Mouse (Mus musculus): ENCODE results near the gene D3Ertd254e. TPM values are rescaled to one million over a fixed set of nuclear protein-coding genes. Genes with fewer than 3 reads are reported as not detected.

The D3Ertd254e gene
- polyA plus RNA-seq, 1 experiment from 2014 or later, result 24.2 TPM

- Histone ChIP-seq H3K9ac (replicated peaks; ENCODE audit: low read depth, low read length) (no peak overlapping the region), H3K4me2 (ENCODE audit: low read depth, low read length) (no peak overlapping the region), H3K27me3 (ENCODE audit: control insufficient read depth, insufficient read depth, low read length) (no peaks in the 10 kb centered on the region), H3K27ac (ENCODE audit: low read depth, low read length) (no peak overlapping the region), H3K4me1 (ENCODE audit: control insufficient read depth, insufficient read depth, low read length) (peaks cover 17% of the 10 kb centered on the region), H3K36me3 (ENCODE audit: control insufficient read depth, insufficient read depth, low read length) (no peaks in the 10 kb centered on the region), H3K9me3 (ENCODE audit: control insufficient read depth, low read length) (no peaks in the 10 kb centered on the region), H3K4me3 (ENCODE audit: low read depth, low read length) (no peak overlapping the region)
- WGBS, result 30% methylated on average over 5 of the region's 5 CpGs
- no peak for ATAC-seq (ENCODE audit: low read depth)
These were observed 4.5 kb downstream of the D3Ertd254e start for GRCm38 (mm10) chr3:36155268-36155667.

DNA sequence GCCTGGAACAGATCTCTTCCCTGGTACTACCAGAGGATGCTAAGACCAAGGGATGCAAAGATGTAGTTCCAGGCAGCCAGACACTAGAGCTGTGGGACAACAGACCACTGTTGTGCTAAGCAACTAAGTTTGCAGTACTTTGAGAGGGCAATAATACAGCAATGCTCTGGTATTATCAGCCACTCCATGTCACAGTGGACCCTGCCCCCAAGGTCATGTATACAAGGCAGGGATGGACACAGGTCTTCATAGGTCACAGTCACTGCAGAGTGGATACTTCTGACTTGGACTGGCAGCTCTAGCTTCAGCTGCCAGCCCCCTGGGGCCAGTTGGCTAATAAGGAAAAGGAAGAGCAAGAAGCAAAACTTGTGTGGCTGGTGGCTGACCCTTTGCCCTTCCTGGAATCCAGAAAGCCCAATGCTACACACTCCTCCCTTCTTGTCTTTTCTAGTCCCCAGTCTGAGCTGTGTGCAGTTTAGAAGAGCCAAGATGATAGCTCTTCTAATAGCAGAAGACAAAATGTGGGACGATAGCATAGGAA is 19.9 kb downstream of the D3Ertd254e start:
- H3K9me3 ChIP-seq (ENCODE audit: control insufficient read depth, low read length), result no peaks in the 10 kb centered on the region
- H3K36me3 ChIP-seq (ENCODE audit: control insufficient read depth, insufficient read depth, low read length), result peaks cover 14% of the 10 kb centered on the region
- WGBS, result 97% methylated on average over 1 of the region's 1 CpGs
- H3K27ac ChIP-seq (ENCODE audit: low read depth, low read length), result no peak overlapping the region
- no peak overlapping the region for H3K4me2 ChIP-seq (ENCODE audit: low read depth, low read length)
- no peak for ATAC-seq (ENCODE audit: low read depth)
- no peaks in the 10 kb centered on the region for H3K4me1 ChIP-seq (ENCODE audit: control insufficient read depth, insufficient read depth, low read length)
- H3K4me3 ChIP-seq (ENCODE audit: low read depth, low read length), result no peak overlapping the region
- no peak overlapping the region for H3K9ac ChIP-seq (replicated peaks; ENCODE audit: low read depth, low read length)
- H3K27me3 ChIP-seq (ENCODE audit: control insufficient read depth, insufficient read depth, low read length), result no peaks in the 10 kb centered on the region

DNA sequence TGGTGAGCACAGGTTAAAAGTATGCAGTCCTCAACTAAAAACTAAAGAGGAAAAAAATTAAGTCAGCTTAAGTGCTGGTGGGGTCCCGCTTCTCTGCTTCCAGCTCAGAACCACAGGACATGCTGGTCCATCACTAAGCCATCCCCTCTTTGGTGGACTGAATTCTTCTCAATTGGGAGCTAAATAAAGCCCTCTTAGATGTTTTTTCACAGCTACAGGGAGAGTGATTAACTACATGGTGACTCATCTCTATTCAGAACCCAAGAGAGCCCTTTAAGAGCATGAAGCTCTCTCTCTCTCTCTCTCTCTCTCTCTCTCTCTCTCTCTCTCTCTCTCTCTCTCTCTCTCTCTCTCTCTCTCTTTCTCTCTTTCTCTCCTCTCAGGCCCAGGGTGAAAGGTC is 20.5 kb downstream of the D3Ertd254e start:
- Histone ChIP-seq H3K4me3 (ENCODE audit: low read depth, low read length) (no peak overlapping the region), H3K9me3 (ENCODE audit: control insufficient read depth, low read length) (no peaks in the 10 kb centered on the region), H3K9ac (replicated peaks; ENCODE audit: low read depth, low read length) (no peak overlapping the region), H3K27me3 (ENCODE audit: control insufficient read depth, insufficient read depth, low read length) (no peaks in the 10 kb centered on the region), H3K36me3 (ENCODE audit: control insufficient read depth, insufficient read depth, low read length) (peaks cover 9% of the 10 kb centered on the region; the same call in 1 of the 2 replicates), H3K4me1 (ENCODE audit: control insufficient read depth, insufficient read depth, low read length) (no peaks in the 10 kb centered on the region), H3K4me2 (ENCODE audit: low read depth, low read length) (no peak overlapping the region), H3K27ac (ENCODE audit: low read depth, low read length) (no peak overlapping the region)
- ATAC-seq (ENCODE audit: low read depth), result no peak
- 91% methylated on average over 1 of the region's 1 CpGs for WGBS

DNA sequence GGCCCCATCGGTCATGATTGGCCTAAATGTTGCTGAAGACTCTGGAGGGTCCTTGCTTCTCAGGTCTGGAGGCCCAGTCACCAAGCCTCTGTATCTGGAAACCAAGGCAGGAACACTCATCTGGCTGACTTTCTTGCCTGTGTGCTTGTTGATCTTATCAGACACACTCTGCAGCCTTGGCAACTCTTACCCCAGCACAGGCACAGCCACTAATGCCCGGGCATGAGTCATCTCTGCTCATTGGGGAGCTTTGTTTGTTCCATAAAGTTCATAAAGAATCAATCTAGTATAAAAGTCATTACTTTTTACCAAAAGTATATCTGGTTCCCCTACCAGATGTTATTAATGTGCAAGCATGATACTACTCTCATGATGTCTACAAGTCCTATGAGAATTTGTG is 22.9 kb downstream of the D3Ertd254e start:
- H3K9ac ChIP-seq (replicated peaks; ENCODE audit: low read depth, low read length), result no peak overlapping the region
- no peak overlapping the region for H3K27ac ChIP-seq (ENCODE audit: low read depth, low read length)
- no peaks in the 10 kb centered on the region for H3K27me3 ChIP-seq (ENCODE audit: control insufficient read depth, insufficient read depth, low read length)
- no peak overlapping the region for H3K4me2 ChIP-seq (ENCODE audit: low read depth, low read length)
- no peak for ATAC-seq (ENCODE audit: low read depth)
- H3K4me1 ChIP-seq (ENCODE audit: control insufficient read depth, insufficient read depth, low read length), result no peaks in the 10 kb centered on the region
- no peaks in the 10 kb centered on the region for H3K36me3 ChIP-seq (ENCODE audit: control insufficient read depth, insufficient read depth, low read length)
- no peaks in the 10 kb centered on the region for H3K9me3 ChIP-seq (ENCODE audit: control insufficient read depth, low read length)
- no peak overlapping the region for H3K4me3 ChIP-seq (ENCODE audit: low read depth, low read length)
- 96% methylated on average over 2 of the region's 2 CpGs for WGBS

DNA sequence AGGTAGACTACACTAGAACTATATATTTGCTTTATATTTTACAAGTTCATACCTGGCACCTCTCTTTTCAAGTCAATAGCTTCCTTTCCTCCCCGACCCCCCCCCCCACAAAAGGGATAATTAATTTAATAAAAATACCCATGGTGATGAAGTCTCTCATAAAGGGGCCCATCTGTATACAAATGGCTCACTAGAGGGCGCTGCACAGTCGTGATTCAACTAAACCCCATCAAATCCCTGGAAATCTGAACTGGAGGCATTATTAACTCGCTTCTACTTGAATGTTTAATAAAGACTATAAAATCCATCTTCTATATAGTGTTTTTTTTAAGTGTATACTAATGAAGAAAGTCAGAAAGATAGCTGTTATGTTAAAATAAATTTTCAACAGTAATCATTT is 30.7 kb downstream of the D3Ertd254e start:
- Histone ChIP-seq H3K4me2 (ENCODE audit: low read depth, low read length) (no peak overlapping the region), H3K4me1 (ENCODE audit: control insufficient read depth, insufficient read depth, low read length) (no peaks in the 10 kb centered on the region), H3K4me3 (ENCODE audit: low read depth, low read length) (no peak overlapping the region), H3K9me3 (ENCODE audit: control insufficient read depth, low read length) (no peaks in the 10 kb centered on the region), H3K36me3 (ENCODE audit: control insufficient read depth, insufficient read depth, low read length) (no peaks in the 10 kb centered on the region), H3K9ac (replicated peaks; ENCODE audit: low read depth, low read length) (no peak overlapping the region), H3K27me3 (ENCODE audit: control insufficient read depth, insufficient read depth, low read length) (no peaks in the 10 kb centered on the region), H3K27ac (ENCODE audit: low read depth, low read length) (no peak overlapping the region)
- 8% methylated on average over 4 of the region's 4 CpGs for WGBS
- ATAC-seq (ENCODE audit: low read depth), result peak; percentile 65; the same call in 1 of the 2 replicates

DNA sequence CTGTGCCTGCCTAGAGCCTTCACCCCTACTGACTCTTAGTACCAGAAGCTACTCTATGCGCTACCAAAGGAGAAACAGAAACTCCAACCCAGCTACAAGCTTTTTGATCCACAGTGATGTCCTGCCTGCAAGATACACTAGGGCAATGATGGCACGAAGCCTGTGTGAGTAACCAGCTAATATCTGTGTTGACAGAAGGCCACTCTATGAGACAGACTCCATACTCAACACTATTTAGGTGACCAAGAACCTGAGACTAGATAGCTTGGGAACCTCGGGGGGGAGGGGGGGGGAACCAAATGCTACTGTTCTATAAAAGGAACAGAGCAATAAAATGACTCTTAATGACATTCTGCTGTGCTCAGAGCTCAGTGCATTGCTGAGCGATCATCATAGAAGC is 35.7 kb downstream of the D3Ertd254e start:
- Histone ChIP-seq H3K4me1 (ENCODE audit: control insufficient read depth, insufficient read depth, low read length) (no peaks in the 10 kb centered on the region), H3K4me2 (ENCODE audit: low read depth, low read length) (no peak overlapping the region), H3K27me3 (ENCODE audit: control insufficient read depth, insufficient read depth, low read length) (no peaks in the 10 kb centered on the region), H3K9me3 (ENCODE audit: control insufficient read depth, low read length) (no peaks in the 10 kb centered on the region), H3K4me3 (ENCODE audit: low read depth, low read length) (no peak overlapping the region), H3K27ac (ENCODE audit: low read depth, low read length) (no peak overlapping the region), H3K36me3 (ENCODE audit: control insufficient read depth, insufficient read depth, low read length) (no peaks in the 10 kb centered on the region), H3K9ac (replicated peaks; ENCODE audit: low read depth, low read length) (no peak overlapping the region)
- no peak for ATAC-seq (ENCODE audit: low read depth)
- WGBS, result 78% methylated on average over 4 of the region's 4 CpGs

GRCm38 (mm10) chr3:36189243-36189642 is 38.4 kb downstream of the D3Ertd254e start:
- H3K27ac ChIP-seq (ENCODE audit: low read depth, low read length), result no peak overlapping the region
- no peaks in the 10 kb centered on the region for H3K27me3 ChIP-seq (ENCODE audit: control insufficient read depth, insufficient read depth, low read length)
- H3K4me3 ChIP-seq (ENCODE audit: low read depth, low read length), result no peak overlapping the region
- WGBS, result 92% methylated on average over 8 of the region's 8 CpGs
- H3K9me3 ChIP-seq (ENCODE audit: control insufficient read depth, low read length), result no peaks in the 10 kb centered on the region
- no peak overlapping the region for H3K4me2 ChIP-seq (ENCODE audit: low read depth, low read length)
- H3K36me3 ChIP-seq (ENCODE audit: control insufficient read depth, insufficient read depth, low read length), result no peaks in the 10 kb centered on the region
- H3K4me1 ChIP-seq (ENCODE audit: control insufficient read depth, insufficient read depth, low read length), result no peaks in the 10 kb centered on the region
- no peak overlapping the region for H3K9ac ChIP-seq (replicated peaks; ENCODE audit: low read depth, low read length)
- no peak for ATAC-seq (ENCODE audit: low read depth)

DNA sequence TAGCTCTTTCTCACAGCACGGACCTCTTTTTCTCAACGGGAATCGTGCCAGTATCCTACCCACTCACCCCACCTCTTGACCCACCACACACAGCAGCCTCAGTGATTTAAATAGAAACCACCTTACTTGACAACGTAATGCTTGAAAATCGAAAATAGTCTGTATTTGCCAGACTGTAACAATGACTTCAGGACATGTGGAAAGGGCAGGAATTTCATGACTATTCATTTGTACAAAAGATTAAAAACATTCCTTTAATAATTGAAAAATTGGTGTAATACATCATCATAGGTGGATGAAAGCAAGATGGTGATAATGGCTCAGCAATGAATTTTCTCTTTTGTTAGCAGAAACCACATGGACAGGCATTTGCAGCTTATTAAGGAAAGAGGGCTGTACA is 50.3 kb downstream of the D3Ertd254e start:
- Histone ChIP-seq H3K27me3 (ENCODE audit: control insufficient read depth, insufficient read depth, low read length) (no peaks in the 10 kb centered on the region), H3K9me3 (ENCODE audit: control insufficient read depth, low read length) (no peaks in the 10 kb centered on the region), H3K36me3 (ENCODE audit: control insufficient read depth, insufficient read depth, low read length) (no peaks in the 10 kb centered on the region), H3K4me1 (ENCODE audit: control insufficient read depth, insufficient read depth, low read length) (no peaks in the 10 kb centered on the region), H3K9ac (replicated peaks; ENCODE audit: low read depth, low read length) (no peak overlapping the region), H3K27ac (ENCODE audit: low read depth, low read length) (no peak overlapping the region), H3K4me2 (ENCODE audit: low read depth, low read length) (no peak overlapping the region), H3K4me3 (ENCODE audit: low read depth, low read length) (no peak overlapping the region)
- 72% methylated on average over 5 of the region's 5 CpGs for WGBS
- ATAC-seq (ENCODE audit: low read depth), result no peak

DNA sequence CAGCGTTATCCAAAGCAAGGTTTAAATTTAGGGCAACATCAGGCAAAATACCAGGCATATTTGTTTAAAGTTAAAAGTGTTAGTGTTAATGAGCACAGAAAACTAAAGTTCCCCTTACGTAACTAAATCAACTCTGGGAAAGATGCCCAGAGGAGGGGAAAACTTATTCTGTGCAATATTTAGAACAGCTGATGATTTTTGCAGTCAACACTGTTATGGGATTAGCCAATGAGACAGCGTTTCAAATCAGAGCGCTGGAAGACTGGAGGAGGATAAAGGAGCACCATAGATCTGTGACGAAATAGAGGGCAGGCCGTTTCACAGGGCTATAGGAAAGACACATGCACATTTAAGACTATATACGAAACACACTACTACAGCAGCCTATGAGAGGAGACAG is 52.1 kb downstream of the D3Ertd254e start:
- ATAC-seq (ENCODE audit: low read depth), result no peak
- H3K4me2 ChIP-seq (ENCODE audit: low read depth, low read length), result no peak overlapping the region
- no peak overlapping the region for H3K9ac ChIP-seq (replicated peaks; ENCODE audit: low read depth, low read length)
- 78% methylated on average over 7 of the region's 7 CpGs for WGBS
- H3K4me3 ChIP-seq (ENCODE audit: low read depth, low read length), result no peak overlapping the region
- no peaks in the 10 kb centered on the region for H3K4me1 ChIP-seq (ENCODE audit: control insufficient read depth, insufficient read depth, low read length)
- no peaks in the 10 kb centered on the region for H3K9me3 ChIP-seq (ENCODE audit: control insufficient read depth, low read length)
- no peak overlapping the region for H3K27ac ChIP-seq (ENCODE audit: low read depth, low read length)
- no peaks in the 10 kb centered on the region for H3K27me3 ChIP-seq (ENCODE audit: control insufficient read depth, insufficient read depth, low read length)
- H3K36me3 ChIP-seq (ENCODE audit: control insufficient read depth, insufficient read depth, low read length), result no peaks in the 10 kb centered on the region
